7 mouse cellular contexts compared by ENCODE assay signal in the genomic region with DNA sequence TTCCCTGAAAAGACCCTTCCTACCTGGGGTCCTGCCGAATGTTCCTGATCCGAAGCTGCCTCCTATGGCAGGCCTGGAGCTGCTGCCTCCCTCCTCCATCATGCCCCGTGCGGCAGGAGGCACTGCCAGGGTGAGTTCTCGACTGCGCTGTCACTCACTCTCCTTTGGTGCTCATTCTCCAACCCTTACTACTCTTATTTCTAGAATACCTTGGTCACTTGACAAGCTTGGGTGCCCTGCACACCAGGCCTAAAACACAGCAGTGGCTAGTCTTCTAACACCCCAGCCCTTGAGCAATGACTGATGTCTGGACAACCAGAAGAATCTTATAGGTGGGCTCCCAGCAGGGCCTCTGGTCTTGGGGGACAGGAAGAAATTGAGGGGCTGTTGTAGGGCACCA. TPM values are rescaled to one million over a fixed set of nuclear protein-coding genes. Genes with fewer than 3 reads are reported as not detected.
DNase-seq lines count a peak whose midpoint lies in the region; ATAC-seq and TF ChIP-seq lines count a peak whose summit lies in the region.
"Not testable (repeated sequence)": the region's sequence is repeated elsewhere in the genome, so short reads cannot be mapped to it uniquely, and the experiment has no call there.

No protein-coding gene starts in this region.

- H3K9me3 ChIP-seq in heart, embryonic 16.5 days (replicated peaks; ENCODE audit: control insufficient read depth, low read length); hindbrain, postnatal 0 days (ENCODE audit: low read length); limb, embryonic 12.5 days; liver, embryonic 16.5 days (replicated peaks; ENCODE audit: control insufficient read depth, low read length); midbrain, embryonic 11.5 days (ENCODE audit: control insufficient read depth, low read length); neural tube, embryonic 11.5 days (ENCODE audit: control insufficient read depth, low read length): not testable (repeated sequence)

- H3K27me3 ChIP-seq in heart, embryonic 16.5 days (ENCODE audit: control insufficient read depth, insufficient read depth, low read length); hindbrain, postnatal 0 days (ENCODE audit: insufficient read depth, low read length); limb, embryonic 12.5 days; liver, embryonic 16.5 days (ENCODE audit: control insufficient read depth, insufficient read depth, low read depth, low read length); midbrain, embryonic 11.5 days (ENCODE audit: control insufficient read depth, insufficient read depth, low read length); neural tube, embryonic 11.5 days (ENCODE audit: control insufficient read depth, insufficient read depth, low read length): not testable (repeated sequence)

- H3K36me3 ChIP-seq in heart, embryonic 16.5 days (ENCODE audit: control insufficient read depth, insufficient read depth); hindbrain, postnatal 0 days (ENCODE audit: insufficient read depth, low read length); liver, embryonic 16.5 days (ENCODE audit: control insufficient read depth, insufficient read depth); midbrain, embryonic 11.5 days (ENCODE audit: control insufficient read depth, insufficient read depth, low read length); neural tube, embryonic 11.5 days (ENCODE audit: control insufficient read depth, insufficient read depth, low read length): not testable (repeated sequence)
- H3K36me3 ChIP-seq in limb, embryonic 12.5 days, result peaks cover 23% of the 10 kb centered on the region; the same call in 1 of the 2 replicates

- H3K4me1 ChIP-seq in heart, embryonic 16.5 days (ENCODE audit: control insufficient read depth, insufficient read depth, low read length); hindbrain, postnatal 0 days (ENCODE audit: insufficient read depth, low read length); limb, embryonic 12.5 days (replicated peaks); liver, embryonic 16.5 days (ENCODE audit: control insufficient read depth, low read depth, low read length); midbrain, embryonic 11.5 days (ENCODE audit: control insufficient read depth, insufficient read depth, low read length); neural tube, embryonic 11.5 days (ENCODE audit: control insufficient read depth, insufficient read depth, low read length): not testable (repeated sequence)

- not testable (repeated sequence) for H3K9ac ChIP-seq in heart, embryonic 16.5 days (ENCODE audit: low read length); hindbrain, postnatal 0 days (replicated peaks; ENCODE audit: low read length); limb, embryonic 12.5 days (replicated peaks); liver, embryonic 16.5 days (ENCODE audit: low read depth, low read length); midbrain, embryonic 11.5 days (ENCODE audit: low read length); neural tube, embryonic 11.5 days (ENCODE audit: low read length)

- not testable (repeated sequence) for TF ChIP-seq CTCF in hindbrain, postnatal 0 days (IDR thresholded peaks at IDR 0.05; ENCODE audit: low read depth)

- H3K27ac ChIP-seq in heart, embryonic 16.5 days (ENCODE audit: low read length); hindbrain, postnatal 0 days; limb, embryonic 12.5 days; liver, embryonic 16.5 days (ENCODE audit: low read length); midbrain, embryonic 11.5 days (ENCODE audit: low read depth, low read length); neural tube, embryonic 11.5 days (ENCODE audit: low read depth, low read length): not testable (repeated sequence)

- H3K4me3 ChIP-seq in heart, embryonic 16.5 days (ENCODE audit: low read length); hindbrain, postnatal 0 days (ENCODE audit: low read length); limb, embryonic 12.5 days (replicated peaks); liver, embryonic 16.5 days (ENCODE audit: low read depth, low read length); midbrain, embryonic 11.5 days (ENCODE audit: low read depth, low read length); neural tube, embryonic 11.5 days (ENCODE audit: low read depth, low read length): not testable (repeated sequence)

- WGBS in heart, embryonic 16.5 days, result 89% methylated on average over 6 of the region's 6 CpGs
- WGBS in hindbrain, postnatal 0 days, result 95% methylated on average over 6 of the region's 6 CpGs
- WGBS in limb, embryonic 12.5 days, result 93% methylated on average over 6 of the region's 6 CpGs
- 77% methylated on average over 6 of the region's 6 CpGs for WGBS in liver, embryonic 16.5 days (ENCODE audit: insufficient replicate concordance)
- 98% methylated on average over 6 of the region's 6 CpGs for whole genome bisulfite sequencing in midbrain, embryonic 11.5 days
- WGBS in neural tube, embryonic 11.5 days, result 88% methylated on average over 6 of the region's 6 CpGs

- peak; percentile 61 for ATAC-seq in erythroblast, adult 5-6 weeks (replicated peaks; ENCODE audit: low FRiP score, poor library complexity, severe bottlenecking)
- ATAC-seq in heart, embryonic 16.5 days (replicated peaks; ENCODE audit: extremely low read depth, insufficient read depth, low FRiP score), result peak; percentile 42; the same call in 1 of the 2 replicates
- peak; percentile 67; the same call in 1 of the 2 replicates for ATAC-seq in hindbrain, postnatal 0 days
- peak; percentile 68; the same call in 1 of the 2 replicates for ATAC-seq in limb, embryonic 12.5 days (ENCODE audit: insufficient number of reproducible peaks, insufficient read depth, low FRiP score, low TSS enrichment, low read depth)
- peak; percentile 23; the same call in 1 of the 2 replicates for ATAC-seq in liver, embryonic 16.5 days (ENCODE audit: low read depth)
- ATAC-seq in midbrain, embryonic 11.5 days (ENCODE audit: low FRiP score), result peak; percentile 52; the same call in 1 of the 2 replicates
- peak; percentile 48; the same call in 1 of the 2 replicates for ATAC-seq in neural tube, embryonic 11.5 days (ENCODE audit: insufficient read depth, low FRiP score, low TSS enrichment)

- H3K4me2 ChIP-seq in heart, embryonic 16.5 days (ENCODE audit: low read depth, low read length); hindbrain, postnatal 0 days (ENCODE audit: low read depth, low read length); limb, embryonic 12.5 days; liver, embryonic 16.5 days (ENCODE audit: low read depth, low read length); midbrain, embryonic 11.5 days; neural tube, embryonic 11.5 days (ENCODE audit: low read depth): not testable (repeated sequence)

- DNase-seq in hindbrain, postnatal 0 days (ENCODE audit: low spot score); midbrain, embryonic 11.5 days (ENCODE audit: low spot score, missing footprints); neural tube, embryonic 11.5 days (ENCODE audit: low spot score): not testable (repeated sequence)

RNA-seq across cellular contexts. Expression of a gene that starts 51.6 kb away (rescaled TPM):
- 6.0 and 14.4 TPM in 2 replicates for total RNA-seq in erythroblast, adult 5-6 weeks (2015; ENCODE audit: low replicate concordance)
- total RNA-seq in erythroblast, adult 5-6 weeks (2017; ENCODE audit: low replicate concordance), result 4.3 and 10.2 TPM in 2 replicates
- polyA plus RNA-seq in heart, embryonic 16.5 days (2015; fragmentation: Nextera tagmentation; extraction: Ambion mirVana), result 53.2 and 54.1 TPM in 2 replicates
- 99.7 and 126 TPM in 2 replicates for total RNA-seq in hindbrain, postnatal 0 days (2014; rRNA removed)
- polyA plus RNA-seq in hindbrain, postnatal 0 days (2015; fragmentation: Nextera tagmentation; extraction: Ambion mirVana), result 79.2 and 83.6 TPM in 2 replicates
- polyA plus RNA-seq in limb, embryonic 12.5 days (2016; fragmentation: Nextera tagmentation; extraction: Ambion mirVana), result 58.6 and 61.9 TPM in 2 replicates
- 33.4 and 34.5 TPM in 2 replicates for polyA plus RNA-seq in liver, embryonic 16.5 days (2015; fragmentation: Nextera tagmentation; extraction: Ambion mirVana)
- polyA plus RNA-seq in midbrain, embryonic 11.5 days (2014; fragmentation: Nextera tagmentation; extraction: Ambion mirVana), result 62.7 and 65.4 TPM in 2 replicates
- 72.1 and 78.3 TPM in 2 replicates for polyA plus RNA-seq in neural tube, embryonic 11.5 days (2014; fragmentation: Nextera tagmentation; extraction: Ambion mirVana)
